Mouse (Mus musculus) forebrain, embryonic 10.5 days (tissue): ENCODE data around the gene Csf3r. TPM values are rescaled to one million over a fixed set of nuclear protein-coding genes. Genes with fewer than 3 reads are reported as not detected.
"Not testable (repeated sequence)": the region's sequence is repeated elsewhere in the genome, so short reads cannot be mapped to it uniquely, and the experiment has no call there.

Experiments used
- DNase-seq: peaks from one replicate; pipeline ENCODE4 v3.0.0-alpha.2; 2017; ENCODE audit warnings: low spot score; ENCODE audit errors: extremely low spot score
- H3K27ac ChIP-seq: fragments of 300-500 bp; sonication (generic); 2 replicates; pipeline ENCODE4 v1.5.1; 2016; ENCODE audit warnings: mild to moderate bottlenecking
- H3K27me3 ChIP-seq: fragments of 300-500 bp; sonication (generic); 2 replicates; pipeline ENCODE4 v1.6.1; 2016; ENCODE audit warnings: mild to moderate bottlenecking; ENCODE audit not compliant: poor library complexity, severe bottlenecking
- H3K36me3 ChIP-seq: fragments of 300-500 bp; sonication (generic); replicated peaks from 2 replicates; pipeline ENCODE4 v1.6.1; 2016; ENCODE audit warnings: mild to moderate bottlenecking, moderate library complexity
- H3K4me1 ChIP-seq: fragments of 300-500 bp; sonication (generic); 2 replicates; pipeline ENCODE4 v1.6.1; 2016
- H3K4me3 ChIP-seq: fragments of 300-500 bp; sonication (generic); 2 replicates; pipeline ENCODE4 v1.5.1; 2016; ENCODE audit warnings: mild to moderate bottlenecking, moderate library complexity
- H3K9me3 ChIP-seq: fragments of 300-500 bp; sonication (generic); 2 replicates; pipeline ENCODE4 v1.6.1; 2016; ENCODE audit warnings: mild to moderate bottlenecking, moderate library complexity
- WGBS: fragments of 180-500 bp; shearing (Covaris S2); methylation state at CpG from one replicate; pipeline ENCODE4 v1.1.7; 2016; 5-methylcytosine and 5-hydroxymethylcytosine counted together
- polyA plus RNA-seq: library from polyadenylated mRNA; unstranded; fragments of >200 nt; fragmentation: Nextera tagmentation; extraction: Ambion mirVana; gene quantifications from 2 replicates; pipeline ENCODE4 v1.2.1, GENCODE M21; 2016

Csf3r gene
- 0.32 and 0.65 TPM in 2 replicates for polyA plus RNA-seq

GRCm38 (mm10) chr4:126024303-126024900, at the start of gene Csf3r:
Gene Csf3r (plus strand): TSS chr4:126024550.
- Histone ChIP-seq H3K36me3 (no peaks in the 10 kb centered on the region), H3K4me3 (no peak within 1 kb of the TSS), H3K27ac (no peak within 1 kb of the TSS), H3K4me1 (0 out of 2 replicates have a peak, but pooled peaks cover 4% of the 10 kb centered on the region), H3K9me3 (no peaks in the 10 kb centered on the region), H3K27me3 (no peaks in the 10 kb centered on the region)
- 65% methylated on average over 16 of the region's 16 CpGs for WGBS
- no peak for DNase-seq

- no peak for DNase-seq
- Histone ChIP-seq H3K27me3 (0 out of 2 replicates have a peak, but pooled peaks cover 5% of the 10 kb centered on the region), H3K27ac (no peak overlapping the region), H3K4me1 (peaks cover 39% of the 10 kb centered on the region), H3K36me3 (no peaks in the 10 kb centered on the region), H3K9me3 (no peaks in the 10 kb centered on the region), H3K4me3 (no peak overlapping the region)
- 76% methylated on average over 9 of the region's 9 CpGs for WGBS
Observed at GRCm38 (mm10) chr4:125977768-125978167, 46.6 kb upstream of the Csf3r start.

- Histone ChIP-seq H3K27ac (no peak overlapping the region), H3K27me3 (peaks cover 4% of the 10 kb centered on the region; the same call in 1 of the 2 replicates), H3K4me3 (no peak overlapping the region), H3K9me3 (no peaks in the 10 kb centered on the region), H3K4me1 (peaks cover 34% of the 10 kb centered on the region), H3K36me3 (no peaks in the 10 kb centered on the region)
- no peak for DNase-seq
- WGBS = 73% methylated on average over 8 of the region's 8 CpGs
Observed at GRCm38 (mm10) chr4:125983279-125983678, 41.1 kb upstream of the Csf3r start.

- WGBS = 31% methylated on average over 2 of the region's 2 CpGs
- not testable (repeated sequence) for DNase-seq, H3K36me3 ChIP-seq
Observed at GRCm38 (mm10) chr4:125985703-125986102, 38.6 kb upstream of the Csf3r start.

GRCm38 (mm10) chr4:125987071-125987470, 37.3 kb upstream of the Csf3r start:
- H3K36me3 ChIP-seq = no peaks in the 10 kb centered on the region
- H3K4me3 ChIP-seq = no peak overlapping the region
- WGBS = 80% methylated on average over 3 of the region's 3 CpGs
- H3K9me3 ChIP-seq = no peaks in the 10 kb centered on the region
- peaks cover 44% of the 10 kb centered on the region for H3K4me1 ChIP-seq
- H3K27me3 ChIP-seq = peaks cover 20% of the 10 kb centered on the region; the same call in 1 of the 2 replicates
- H3K27ac ChIP-seq = no peak overlapping the region
- no peak for DNase-seq

More at GRCm38 (mm10) chr4:125985703-125986102, 38.6 kb upstream of the Csf3r start:
- not testable (repeated sequence) for H3K27ac ChIP-seq, H3K9me3 ChIP-seq, H3K4me3 ChIP-seq
- peaks cover 47% of the 10 kb centered on the region for H3K4me1 ChIP-seq
- peaks cover 17% of the 10 kb centered on the region; the same call in 1 of the 2 replicates for H3K27me3 ChIP-seq

- H3K27me3 ChIP-seq = peaks cover 20% of the 10 kb centered on the region; the same call in 1 of the 2 replicates
- no peak overlapping the region for H3K27ac ChIP-seq
- no peak overlapping the region for H3K4me3 ChIP-seq
- peaks cover 33% of the 10 kb centered on the region for H3K4me1 ChIP-seq
- no peaks in the 10 kb centered on the region for H3K9me3 ChIP-seq
- 65% methylated on average over 11 of the region's 11 CpGs for WGBS
- no peaks in the 10 kb centered on the region for H3K36me3 ChIP-seq
- no peak for DNase-seq
Observed at GRCm38 (mm10) chr4:125989061-125989460, 35.3 kb upstream of the Csf3r start.

- H3K9me3 ChIP-seq = no peaks in the 10 kb centered on the region
- DNase-seq = peak; percentile 80
- no peaks in the 10 kb centered on the region for H3K36me3 ChIP-seq
- H3K27me3 ChIP-seq = peaks cover 20% of the 10 kb centered on the region; the same call in 1 of the 2 replicates
- H3K4me1 ChIP-seq = peaks cover 22% of the 10 kb centered on the region
- H3K27ac ChIP-seq = no peak overlapping the region
- 33% methylated on average over 7 of the region's 7 CpGs for WGBS
- H3K4me3 ChIP-seq = no peak overlapping the region
Observed at GRCm38 (mm10) chr4:125990143-125990542, 34.2 kb upstream of the Csf3r start.

- H3K9me3 ChIP-seq = peaks cover 3% of the 10 kb centered on the region; the same call in 1 of the 2 replicates
- H3K4me1 ChIP-seq = peaks cover 13% of the 10 kb centered on the region
- H3K27ac ChIP-seq = no peak overlapping the region
- DNase-seq = no peak
- H3K36me3 ChIP-seq = no peaks in the 10 kb centered on the region
- peaks cover 20% of the 10 kb centered on the region; the same call in 1 of the 2 replicates for H3K27me3 ChIP-seq
- WGBS = 88% methylated on average over 3 of the region's 3 CpGs
- no peak overlapping the region for H3K4me3 ChIP-seq
Observed at GRCm38 (mm10) chr4:125992206-125992605, 32.1 kb upstream of the Csf3r start.

- no peaks in the 10 kb centered on the region for H3K36me3 ChIP-seq
Observed at GRCm38 (mm10) chr4:125992906-125993305, 31.4 kb upstream of the Csf3r start.

GRCm38 (mm10) chr4:125996576-125996975, 27.8 kb upstream of the Csf3r start:
- peaks cover 22% of the 10 kb centered on the region; the same call in 1 of the 2 replicates for H3K9me3 ChIP-seq
- H3K27me3 ChIP-seq = no peaks in the 10 kb centered on the region
- H3K4me1 ChIP-seq = no peaks in the 10 kb centered on the region
- H3K36me3 ChIP-seq = no peaks in the 10 kb centered on the region
- H3K4me3 ChIP-seq = no peak overlapping the region
- no peak for DNase-seq
- WGBS = 14% methylated on average over 4 of the region's 4 CpGs
- H3K27ac ChIP-seq = no peak overlapping the region

More at GRCm38 (mm10) chr4:125992906-125993305, 31.4 kb upstream of the Csf3r start:
- WGBS = 60% methylated on average over 2 of the region's 2 CpGs
- H3K9me3 ChIP-seq = peaks cover 10% of the 10 kb centered on the region; the same call in 1 of the 2 replicates
- peaks cover 16% of the 10 kb centered on the region; the same call in 1 of the 2 replicates for H3K27me3 ChIP-seq
- no peak overlapping the region for H3K27ac ChIP-seq
- no peak for DNase-seq
- H3K4me1 ChIP-seq = peaks cover 13% of the 10 kb centered on the region
- H3K4me3 ChIP-seq = no peak overlapping the region

- Histone ChIP-seq H3K4me1 (no peaks in the 10 kb centered on the region), H3K9me3 (peaks cover 22% of the 10 kb centered on the region; the same call in 1 of the 2 replicates), H3K27ac (no peak overlapping the region), H3K27me3 (no peaks in the 10 kb centered on the region), H3K4me3 (no peak overlapping the region), H3K36me3 (no peaks in the 10 kb centered on the region)
- 89% methylated on average over 2 of the region's 2 CpGs for WGBS
- DNase-seq = no peak
Observed at GRCm38 (mm10) chr4:125997826-125998225, 26.5 kb upstream of the Csf3r start.

GRCm38 (mm10) chr4:126001311-126002199, 22.8 kb upstream of the Csf3r start:
- 87% methylated on average over 12 of the region's 12 CpGs for WGBS
- no peaks in the 10 kb centered on the region for H3K27me3 ChIP-seq
- H3K4me3 ChIP-seq = no peak overlapping the region
- no peak for DNase-seq
- H3K4me1 ChIP-seq = no peaks in the 10 kb centered on the region
- H3K9me3 ChIP-seq = peaks cover 22% of the 10 kb centered on the region; the same call in 1 of the 2 replicates
- H3K36me3 ChIP-seq = no peaks in the 10 kb centered on the region
- no peak overlapping the region for H3K27ac ChIP-seq
